Mouse (Mus musculus): ENCODE results near the gene Polr3h. TPM values are rescaled to one million over a fixed set of nuclear protein-coding genes. Genes with fewer than 3 reads are reported as not detected.

Gene Polr3h
- polyA plus RNA-seq, 1 experiment from 2014 or later, result 157 TPM

- H3K27ac ChIP-seq (ENCODE audit: low read length), result no peak overlapping the region
- H3K4me2 ChIP-seq (ENCODE audit: low read depth, low read length), result no peak overlapping the region
- H3K4me3 ChIP-seq (ENCODE audit: low read length), result no peak overlapping the region
- H3K9ac ChIP-seq (ENCODE audit: low read length), result no peak overlapping the region
- no peaks in the 10 kb centered on the region for H3K27me3 ChIP-seq (ENCODE audit: control insufficient read depth, insufficient read depth, low read length)
- WGBS, result 49% methylated on average over 1 of the region's 1 CpGs
- H3K4me1 ChIP-seq (ENCODE audit: control insufficient read depth, insufficient read depth, low read length), result peaks cover 6% of the 10 kb centered on the region; the same call in 1 of the 2 replicates
- H3K9me3 ChIP-seq (replicated peaks; ENCODE audit: control insufficient read depth, low read length), result no peaks in the 10 kb centered on the region
- ATAC-seq (replicated peaks; ENCODE audit: extremely low read depth, insufficient read depth, low FRiP score), result no peak
- no peaks in the 10 kb centered on the region for H3K36me3 ChIP-seq (ENCODE audit: control insufficient read depth, insufficient read depth)
These were observed 38.2 kb upstream of the Polr3h start for GRCm38 (mm10) chr15:81964262-81964661.

GRCm38 (mm10) chr15:81961078-81961451 lies 35.0 kb upstream of the Polr3h start:
- H3K36me3 ChIP-seq (ENCODE audit: control insufficient read depth, insufficient read depth), result no peaks in the 10 kb centered on the region
- H3K27me3 ChIP-seq (ENCODE audit: control insufficient read depth, insufficient read depth, low read length), result no peaks in the 10 kb centered on the region
- H3K9me3 ChIP-seq (replicated peaks; ENCODE audit: control insufficient read depth, low read length), result no peaks in the 10 kb centered on the region
- no peak overlapping the region; the same call in 1 of the 2 replicates for H3K27ac ChIP-seq (ENCODE audit: low read length)
- peak overlapping the region; percentile 59 for H3K9ac ChIP-seq (ENCODE audit: low read length)
- peaks cover 6% of the 10 kb centered on the region; the same call in 1 of the 2 replicates for H3K4me1 ChIP-seq (ENCODE audit: control insufficient read depth, insufficient read depth, low read length)
- no peak for ATAC-seq (replicated peaks; ENCODE audit: extremely low read depth, insufficient read depth, low FRiP score)
- 3% methylated on average over 7 of the region's 8 CpGs for whole genome bisulfite sequencing
- H3K4me3 ChIP-seq (ENCODE audit: low read length), result peak overlapping the region; percentile 78
- peak overlapping the region; percentile 100 for H3K4me2 ChIP-seq (ENCODE audit: low read depth, low read length)

- peaks cover 6% of the 10 kb centered on the region; the same call in 1 of the 2 replicates for H3K4me1 ChIP-seq (ENCODE audit: control insufficient read depth, insufficient read depth, low read length)
- no peaks in the 10 kb centered on the region for H3K9me3 ChIP-seq (replicated peaks; ENCODE audit: control insufficient read depth, low read length)
- no peaks in the 10 kb centered on the region for H3K27me3 ChIP-seq (ENCODE audit: control insufficient read depth, insufficient read depth, low read length)
- ATAC-seq (replicated peaks; ENCODE audit: extremely low read depth, insufficient read depth, low FRiP score), result peak; percentile 99
- H3K27ac ChIP-seq (ENCODE audit: low read length), result peak within 1 kb of the TSS; percentile 85
- under 1% methylated on average over 77 of the region's 77 CpGs for WGBS
- H3K4me2 ChIP-seq (ENCODE audit: low read depth, low read length), result peak within 1 kb of the TSS; percentile 100
- H3K9ac ChIP-seq (ENCODE audit: low read length), result peak within 1 kb of the TSS; percentile 82
- peak within 1 kb of the TSS; percentile 78 for H3K4me3 ChIP-seq (ENCODE audit: low read length)
- no peaks in the 10 kb centered on the region for H3K36me3 ChIP-seq (ENCODE audit: control insufficient read depth, insufficient read depth)
These were observed 34.4 kb upstream of the Polr3h start, which contains the start of gene Pmm1 for GRCm38 (mm10) chr15:81960171-81961077. Gene Pmm1 (minus strand): TSS chr15:81960930.

- peaks cover 6% of the 10 kb centered on the region; the same call in 1 of the 2 replicates for H3K4me1 ChIP-seq (ENCODE audit: control insufficient read depth, insufficient read depth, low read length)
- no peak overlapping the region for H3K9ac ChIP-seq (ENCODE audit: low read length)
- H3K4me2 ChIP-seq (ENCODE audit: low read depth, low read length), result no peak overlapping the region
- no peak overlapping the region for H3K4me3 ChIP-seq (ENCODE audit: low read length)
- H3K27ac ChIP-seq (ENCODE audit: low read length), result no peak overlapping the region
- ATAC-seq (replicated peaks; ENCODE audit: extremely low read depth, insufficient read depth, low FRiP score), result no peak
- H3K27me3 ChIP-seq (ENCODE audit: control insufficient read depth, insufficient read depth, low read length), result no peaks in the 10 kb centered on the region
- 0 out of 2 replicates have a peak, but pooled peaks cover 3% of the 10 kb centered on the region for H3K36me3 ChIP-seq (ENCODE audit: control insufficient read depth, insufficient read depth)
- WGBS, result 63% methylated on average over 3 of the region's 3 CpGs
- H3K9me3 ChIP-seq (replicated peaks; ENCODE audit: control insufficient read depth, low read length), result no peaks in the 10 kb centered on the region
These were observed 32.9 kb upstream of the Polr3h start for GRCm38 (mm10) chr15:81958906-81959305.

- peaks cover 6% of the 10 kb centered on the region; the same call in 1 of the 2 replicates for H3K4me1 ChIP-seq (ENCODE audit: control insufficient read depth, insufficient read depth, low read length)
- ATAC-seq (replicated peaks; ENCODE audit: extremely low read depth, insufficient read depth, low FRiP score), result no peak
- 0 out of 2 replicates have a peak, but pooled peaks cover 3% of the 10 kb centered on the region for H3K36me3 ChIP-seq (ENCODE audit: control insufficient read depth, insufficient read depth)
- H3K9me3 ChIP-seq (replicated peaks; ENCODE audit: control insufficient read depth, low read length), result no peaks in the 10 kb centered on the region
- H3K4me3 ChIP-seq (ENCODE audit: low read length), result no peak overlapping the region
- H3K4me2 ChIP-seq (ENCODE audit: low read depth, low read length), result no peak overlapping the region
- no peak overlapping the region for H3K9ac ChIP-seq (ENCODE audit: low read length)
- 86% methylated on average over 11 of the region's 11 CpGs for WGBS
- no peaks in the 10 kb centered on the region for H3K27me3 ChIP-seq (ENCODE audit: control insufficient read depth, insufficient read depth, low read length)
- H3K27ac ChIP-seq (ENCODE audit: low read length), result no peak overlapping the region
These were observed 31.6 kb upstream of the Polr3h start for GRCm38 (mm10) chr15:81957598-81957997.

GRCm38 (mm10) chr15:81956457-81956856 lies 30.4 kb upstream of the Polr3h start:
- Histone ChIP-seq H3K4me3 (ENCODE audit: low read length) (no peak overlapping the region), H3K27ac (ENCODE audit: low read length) (no peak overlapping the region), H3K9ac (ENCODE audit: low read length) (no peak overlapping the region), H3K4me2 (ENCODE audit: low read depth, low read length) (no peak overlapping the region), H3K4me1 (ENCODE audit: control insufficient read depth, insufficient read depth, low read length) (peaks cover 6% of the 10 kb centered on the region; the same call in 1 of the 2 replicates), H3K36me3 (ENCODE audit: control insufficient read depth, insufficient read depth) (0 out of 2 replicates have a peak, but pooled peaks cover 3% of the 10 kb centered on the region), H3K9me3 (replicated peaks; ENCODE audit: control insufficient read depth, low read length) (no peaks in the 10 kb centered on the region), H3K27me3 (ENCODE audit: control insufficient read depth, insufficient read depth, low read length) (no peaks in the 10 kb centered on the region)
- 58% methylated on average over 8 of the region's 8 CpGs for WGBS
- no peak for ATAC-seq (replicated peaks; ENCODE audit: extremely low read depth, insufficient read depth, low FRiP score)

- Histone ChIP-seq H3K9me3 (replicated peaks; ENCODE audit: control insufficient read depth, low read length) (no peaks in the 10 kb centered on the region), H3K4me2 (ENCODE audit: low read depth, low read length) (no peak overlapping the region), H3K36me3 (ENCODE audit: control insufficient read depth, insufficient read depth) (0 out of 2 replicates have a peak, but pooled peaks cover 3% of the 10 kb centered on the region), H3K4me1 (ENCODE audit: control insufficient read depth, insufficient read depth, low read length) (peaks cover 5% of the 10 kb centered on the region; the same call in 1 of the 2 replicates), H3K9ac (ENCODE audit: low read length) (no peak overlapping the region), H3K4me3 (ENCODE audit: low read length) (no peak overlapping the region), H3K27ac (ENCODE audit: low read length) (no peak overlapping the region), H3K27me3 (ENCODE audit: control insufficient read depth, insufficient read depth, low read length) (no peaks in the 10 kb centered on the region)
- no peak for ATAC-seq (replicated peaks; ENCODE audit: extremely low read depth, insufficient read depth, low FRiP score)
- WGBS, result 90% methylated on average over 15 of the region's 15 CpGs
These were observed 29.4 kb upstream of the Polr3h start for GRCm38 (mm10) chr15:81955414-81955813.

- WGBS, result 88% methylated on average over 6 of the region's 6 CpGs
- Histone ChIP-seq H3K9me3 (replicated peaks; ENCODE audit: control insufficient read depth, low read length) (no peaks in the 10 kb centered on the region), H3K4me3 (ENCODE audit: low read length) (no peak overlapping the region), H3K27ac (ENCODE audit: low read length) (no peak overlapping the region), H3K4me2 (ENCODE audit: low read depth, low read length) (no peak overlapping the region), H3K27me3 (ENCODE audit: control insufficient read depth, insufficient read depth, low read length) (no peaks in the 10 kb centered on the region), H3K36me3 (ENCODE audit: control insufficient read depth, insufficient read depth) (0 out of 2 replicates have a peak, but pooled peaks cover 3% of the 10 kb centered on the region), H3K4me1 (ENCODE audit: control insufficient read depth, insufficient read depth, low read length) (0 out of 2 replicates have a peak, but pooled peaks cover under 1% of the 10 kb centered on the region), H3K9ac (ENCODE audit: low read length) (no peak overlapping the region)
- no peak for ATAC-seq (replicated peaks; ENCODE audit: extremely low read depth, insufficient read depth, low FRiP score)
These were observed 28.7 kb upstream of the Polr3h start for GRCm38 (mm10) chr15:81954716-81955115.

GRCm38 (mm10) chr15:81954151-81954583 lies 28.1 kb upstream of the Polr3h start:
- Histone ChIP-seq H3K27me3 (ENCODE audit: control insufficient read depth, insufficient read depth, low read length) (no peaks in the 10 kb centered on the region), H3K4me2 (ENCODE audit: low read depth, low read length) (no peak overlapping the region), H3K27ac (ENCODE audit: low read length) (no peak overlapping the region), H3K4me1 (ENCODE audit: control insufficient read depth, insufficient read depth, low read length) (no peaks in the 10 kb centered on the region), H3K36me3 (ENCODE audit: control insufficient read depth, insufficient read depth) (0 out of 2 replicates have a peak, but pooled peaks cover 3% of the 10 kb centered on the region), H3K9ac (ENCODE audit: low read length) (no peak overlapping the region), H3K4me3 (ENCODE audit: low read length) (no peak overlapping the region), H3K9me3 (replicated peaks; ENCODE audit: control insufficient read depth, low read length) (no peaks in the 10 kb centered on the region)
- no peak for ATAC-seq (replicated peaks; ENCODE audit: extremely low read depth, insufficient read depth, low FRiP score)
- WGBS, result 95% methylated on average over 9 of the region's 9 CpGs

Measured in heart, embryonic 16.5 days (tissue).